Mouse (Mus musculus): ENCODE measurements around the gene Anapc16.

Gene Anapc16

DNA sequence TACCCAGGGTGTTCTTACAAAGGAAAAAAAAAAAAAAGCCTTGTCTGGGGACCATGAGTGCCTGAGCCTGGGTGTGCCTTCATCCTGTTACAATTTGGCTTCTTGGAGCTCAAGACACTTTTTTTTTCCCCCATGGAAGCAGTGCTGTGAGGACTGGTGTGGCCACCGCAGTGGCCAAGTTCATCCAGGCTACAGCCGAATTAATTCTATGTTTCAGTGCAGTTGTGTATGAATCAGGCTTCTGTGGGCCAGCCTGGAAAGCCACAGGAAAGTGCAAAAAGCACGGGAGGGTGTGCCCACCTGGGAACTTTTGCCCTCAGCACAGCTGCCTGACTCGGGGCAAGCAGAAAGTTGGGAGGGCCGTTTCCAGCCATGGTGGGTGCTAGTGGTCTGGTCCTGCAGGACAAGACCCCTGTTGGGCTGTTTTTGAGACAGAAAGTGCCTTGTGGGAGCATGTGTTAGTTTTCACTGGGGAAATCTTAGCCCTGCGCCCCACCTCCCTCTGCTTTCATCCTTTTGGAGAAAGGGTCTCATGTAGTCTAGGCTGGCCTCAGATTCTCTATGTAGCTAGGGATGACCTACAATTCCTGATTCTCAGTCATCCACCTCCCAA, 32.4 kb downstream of the Anapc16 start:
- DNase-seq (ENCODE audit: low read depth): no peak

DNA sequence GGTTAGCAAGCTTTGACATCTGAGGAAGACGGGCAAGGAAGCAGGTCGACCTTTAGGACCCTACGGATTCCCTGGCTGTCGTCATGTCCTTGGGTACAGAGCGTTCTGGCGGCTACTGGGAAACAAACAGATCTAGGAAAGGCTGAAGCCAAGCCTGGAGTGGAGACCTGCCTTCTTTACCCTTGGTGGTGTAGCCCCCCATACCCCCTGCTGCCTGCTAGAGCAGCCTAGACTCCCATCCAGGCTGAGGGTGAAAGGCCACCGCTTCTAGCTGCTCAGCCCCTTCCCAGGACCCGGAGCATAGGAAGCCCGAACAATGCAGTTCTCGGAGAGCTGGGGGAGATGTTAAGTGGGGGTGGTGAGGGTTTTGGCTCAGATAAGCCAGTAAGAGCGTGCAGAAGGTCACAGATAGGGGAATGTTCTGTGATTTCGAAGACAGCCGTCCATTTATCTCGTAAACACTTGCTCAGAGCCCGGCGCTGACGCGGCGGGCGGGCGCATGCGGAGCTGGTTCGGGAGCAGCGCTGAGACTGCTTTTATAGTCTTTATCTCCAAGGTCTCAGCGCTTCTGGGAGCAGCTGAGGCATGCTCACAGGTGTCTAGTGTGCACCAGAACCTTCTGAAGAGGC, 33.0 kb downstream of the Anapc16 start:
- peak; percentile 70 for DNase-seq (ENCODE audit: low read depth)

DNA sequence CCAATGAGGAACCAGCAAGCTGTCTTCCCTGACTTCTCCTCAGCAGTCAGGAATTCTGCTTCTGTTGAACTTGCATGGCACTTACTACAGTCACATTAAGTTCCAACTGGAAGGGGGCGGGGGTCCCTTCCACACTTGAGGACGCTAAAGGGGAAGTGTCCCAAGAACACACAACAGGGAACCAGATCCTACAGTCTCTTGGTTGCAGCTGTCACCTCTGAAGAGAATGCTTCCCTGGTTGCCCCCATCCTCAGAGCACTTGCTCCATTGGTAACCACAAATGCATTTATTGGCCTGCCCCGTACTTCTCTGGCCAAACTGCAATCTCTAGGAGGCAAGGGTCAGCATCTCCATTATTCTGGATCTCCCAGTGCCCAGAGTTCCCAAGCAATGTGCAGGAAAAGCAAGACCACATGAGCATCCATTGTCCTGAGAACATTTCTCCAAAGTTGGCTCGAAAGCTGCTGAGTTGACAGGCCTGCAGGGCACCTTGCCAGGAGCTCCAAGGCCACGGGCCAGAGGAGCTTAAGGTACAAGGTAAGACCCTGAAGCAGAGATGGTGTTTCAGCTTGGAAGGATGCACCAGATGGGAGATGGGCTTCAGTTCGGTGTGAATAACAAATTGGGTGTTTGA, 35.5 kb downstream of the Anapc16 start:
- DNase-seq (ENCODE audit: low read depth): no peak

DNA sequence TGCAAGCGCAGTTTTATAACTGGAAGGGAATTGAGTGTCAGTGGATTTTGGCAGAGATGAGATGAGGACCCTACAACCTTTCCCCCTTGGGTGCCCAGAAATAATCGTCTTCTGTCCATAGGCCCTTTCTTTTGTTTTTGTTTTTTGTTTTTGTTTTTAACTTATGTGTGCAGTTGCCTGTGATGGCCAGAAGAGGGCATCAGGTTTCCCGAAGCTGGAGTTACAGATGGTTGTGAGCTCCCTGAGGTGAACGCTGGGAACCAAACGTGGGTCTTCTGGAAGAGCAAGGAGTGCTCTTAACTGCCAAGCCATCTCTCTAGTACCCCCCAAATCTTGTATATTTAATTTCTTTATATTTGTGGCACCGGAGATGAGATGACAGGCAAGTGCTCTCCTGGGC, 36.2 kb downstream of the Anapc16 start:
- no peak for DNase-seq (ENCODE audit: low read depth)

DNA sequence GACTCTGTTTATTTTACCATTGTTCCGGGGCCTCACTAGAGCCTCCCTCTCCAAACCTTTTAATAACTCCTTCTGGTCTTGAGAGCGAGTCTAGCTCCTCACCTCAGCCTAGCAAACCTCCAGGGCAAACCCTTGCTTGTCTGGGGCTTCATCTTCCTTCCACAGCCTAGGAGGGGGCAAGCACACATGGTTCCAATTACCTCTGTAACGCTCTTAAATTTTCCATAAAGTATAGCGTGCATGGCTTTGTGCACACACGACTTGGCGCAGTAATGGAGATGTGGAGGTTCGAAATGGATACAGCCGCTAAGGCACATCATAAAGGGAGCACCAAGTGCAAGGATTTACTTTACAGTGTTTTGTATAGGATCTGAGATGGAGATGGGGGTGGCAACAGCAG, 37.1 kb downstream of the Anapc16 start:
- DNase-seq (ENCODE audit: low read depth): no peak

DNA sequence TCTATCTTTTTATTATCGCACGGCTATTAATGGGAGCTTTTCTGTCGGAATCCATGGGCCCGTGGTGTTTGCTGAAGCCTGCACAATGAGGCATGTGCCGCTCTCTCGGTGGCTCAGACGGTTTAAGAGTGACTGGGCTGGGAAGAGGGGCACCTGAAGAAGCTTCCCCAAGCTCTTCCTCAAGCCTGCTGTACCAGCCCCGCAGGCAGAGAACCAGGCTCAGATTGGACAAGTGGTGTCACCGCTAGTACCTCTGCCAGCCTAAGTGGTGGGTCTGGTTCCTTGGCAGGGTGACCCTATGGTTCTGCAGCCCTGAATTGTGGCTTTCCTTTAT, 37.6 kb downstream of the Anapc16 start:
- DNase-seq (ENCODE audit: low read depth): no peak

DNA sequence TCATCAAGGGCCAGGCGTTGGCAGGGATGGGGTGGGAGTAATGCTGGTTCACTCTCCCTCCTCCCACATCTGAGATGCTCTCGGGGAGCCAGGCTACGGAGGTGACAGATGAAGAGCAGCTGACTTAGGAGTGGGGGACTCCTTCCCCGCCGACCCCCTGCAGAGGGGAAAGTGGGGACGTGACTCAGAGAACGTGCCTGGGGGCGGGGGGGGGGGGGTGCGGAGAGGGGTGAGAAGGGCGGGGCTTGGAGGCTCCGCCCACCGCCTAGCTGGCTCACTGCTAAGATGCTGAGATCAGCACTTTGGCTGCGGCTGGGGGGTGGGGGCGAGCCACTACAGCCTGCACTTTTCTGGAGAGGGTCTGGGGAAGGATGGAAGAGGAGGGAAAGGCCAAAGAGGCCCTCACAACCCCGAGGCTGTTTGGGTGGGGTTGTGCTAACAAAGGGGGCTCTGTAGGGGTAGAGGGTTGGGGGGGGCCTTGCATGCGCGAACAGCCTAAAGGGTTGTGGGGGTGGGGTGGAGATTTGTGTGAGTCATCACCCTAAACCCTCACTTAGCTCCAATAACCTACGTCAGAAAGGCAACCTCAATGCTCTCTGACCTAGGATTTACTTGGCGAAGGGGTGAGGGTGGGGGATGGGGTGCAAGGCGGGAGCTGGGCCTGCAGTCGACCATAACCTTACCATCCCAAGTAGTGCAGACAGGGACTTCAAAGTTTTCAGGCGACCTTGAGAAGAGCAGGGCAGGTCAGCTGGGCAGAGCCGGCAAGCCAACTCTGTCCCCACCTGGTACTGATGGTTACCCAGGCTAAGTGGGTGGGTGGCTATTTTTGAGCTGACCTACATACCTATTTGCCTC, 38.2 kb downstream of the Anapc16 start:
- peak; percentile 59 for DNase-seq (ENCODE audit: low read depth)

DNA sequence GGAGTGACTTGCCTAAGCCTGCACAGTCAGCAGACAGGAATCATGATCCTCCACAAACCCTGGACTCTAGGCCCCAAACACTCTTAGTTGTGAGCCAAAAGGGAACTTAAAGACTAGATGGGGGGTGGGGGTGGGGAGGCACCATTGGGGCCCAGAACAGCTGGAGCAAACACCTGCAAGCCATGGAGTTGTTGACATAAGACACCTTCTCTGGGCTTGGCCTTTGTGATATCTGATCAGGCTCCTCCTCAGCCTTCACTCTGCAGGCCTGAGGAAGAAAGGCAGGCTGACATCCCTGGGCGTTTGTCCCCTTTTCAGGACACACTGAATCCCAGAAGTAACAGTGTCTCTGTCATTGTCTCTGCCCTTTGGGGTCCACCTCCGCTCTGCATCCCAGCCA, 39.3 kb downstream of the Anapc16 start:
- no peak for DNase-seq (ENCODE audit: low read depth)

DNA sequence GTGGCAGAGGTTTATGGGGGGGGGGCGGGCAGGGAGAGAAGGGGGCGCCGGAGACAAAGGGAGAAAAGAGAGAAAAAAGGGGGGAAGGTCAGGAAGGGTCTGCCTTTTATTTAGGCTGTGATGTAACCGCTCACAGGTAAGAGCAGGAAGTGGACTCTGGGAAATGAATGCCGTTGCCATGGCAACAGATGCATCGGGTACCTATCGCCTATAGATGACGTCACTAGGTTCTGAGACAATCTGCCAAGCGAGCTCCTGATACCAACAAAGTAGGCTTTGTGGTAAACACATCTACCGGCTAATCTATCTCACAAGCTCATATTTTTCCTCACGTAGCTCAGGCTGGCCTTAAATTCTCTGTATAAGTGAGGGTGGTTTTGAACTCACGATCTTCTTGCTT, 43.4 kb downstream of the Anapc16 start:
- DNase-seq (ENCODE audit: low read depth): no peak

DNA sequence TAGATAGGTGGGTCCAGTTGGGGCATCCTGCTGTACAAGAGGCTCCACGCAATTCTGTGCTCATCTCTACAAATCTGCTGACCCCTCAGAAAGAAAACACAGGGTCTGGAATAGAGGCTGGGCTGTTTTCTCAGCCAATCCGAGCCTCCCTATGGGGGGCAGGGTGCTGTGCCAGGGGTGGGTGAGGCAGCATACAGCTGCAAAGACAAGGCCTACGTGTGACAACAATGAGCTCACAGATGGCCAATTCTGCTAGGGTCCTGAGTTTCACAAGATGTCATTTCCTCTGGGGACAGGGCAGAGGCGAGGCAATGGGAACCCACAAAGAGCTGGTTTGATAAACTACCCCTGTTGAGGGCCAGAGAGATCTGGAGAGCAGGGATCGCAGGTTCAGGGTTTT, 44.5 kb downstream of the Anapc16 start:
- no peak for DNase-seq (ENCODE audit: low read depth)

DNA sequence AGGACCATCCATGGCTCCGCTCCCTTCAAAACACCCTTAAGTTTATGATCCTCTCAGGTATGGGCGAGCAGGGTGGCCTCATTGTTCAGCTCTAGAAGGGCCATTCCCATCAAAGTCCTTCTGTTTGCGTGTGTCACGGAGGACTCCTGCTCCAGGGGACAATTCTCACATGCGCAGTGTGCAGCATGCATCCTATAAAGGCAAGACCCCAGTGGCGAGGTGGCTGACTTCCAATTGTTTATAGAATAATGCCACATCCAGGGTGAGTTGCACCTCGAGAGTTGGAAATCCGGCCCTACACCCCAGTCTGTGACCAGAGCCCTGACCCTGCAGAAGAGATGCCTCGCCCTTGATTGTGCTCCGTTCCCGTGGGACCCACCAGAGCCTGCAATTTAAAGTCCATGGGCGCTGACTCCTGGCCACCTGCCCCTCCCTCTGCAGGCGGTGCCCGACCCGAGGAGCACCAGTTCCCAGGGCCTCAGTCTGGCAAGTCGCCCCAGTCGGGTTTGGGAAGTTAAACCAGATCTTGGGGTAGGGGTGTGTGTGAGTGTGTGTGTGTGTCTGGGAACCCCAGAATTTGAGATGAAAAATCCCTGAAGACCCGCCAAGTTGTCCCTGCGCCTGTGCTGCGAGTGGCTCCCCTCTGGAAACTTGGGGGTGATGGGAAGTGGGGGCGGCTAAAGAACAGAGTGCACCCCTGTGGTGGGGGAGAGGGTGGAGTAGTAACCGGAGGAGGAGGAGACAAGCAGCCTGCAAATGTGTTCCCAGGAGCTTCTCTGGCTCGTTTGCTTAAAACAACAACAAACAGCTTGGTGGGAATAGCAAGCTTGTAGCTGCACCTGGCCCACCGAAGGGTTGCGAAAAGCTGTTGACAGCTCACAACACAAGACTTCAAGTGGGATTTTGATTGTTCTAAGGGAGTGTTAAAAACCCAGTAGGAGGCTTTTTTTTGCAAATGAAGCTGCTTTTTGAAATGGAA, 45.5 kb downstream of the Anapc16 start:
- DNase-seq (ENCODE audit: low read depth): no peak

DNA sequence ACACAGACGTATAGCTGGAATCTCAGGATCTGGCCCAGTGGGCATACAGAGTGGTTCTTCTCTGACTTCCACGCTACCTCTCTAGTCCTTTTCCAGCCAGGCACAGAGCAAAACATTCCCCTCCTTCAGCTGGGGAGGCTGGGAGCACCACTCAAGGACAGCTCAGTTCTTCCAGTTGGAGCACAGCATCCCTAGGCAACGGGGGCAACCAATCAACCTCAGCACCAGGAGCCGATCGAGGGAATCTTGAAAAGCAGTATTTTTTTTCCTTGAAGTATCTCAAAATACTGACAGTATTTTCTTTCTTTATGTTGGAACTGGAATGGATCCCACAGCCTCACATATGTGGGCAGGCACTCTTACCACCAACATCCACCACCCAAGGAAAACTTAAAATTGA, 46.3 kb downstream of the Anapc16 start:
- DNase-seq (ENCODE audit: low read depth): no peak

DNA sequence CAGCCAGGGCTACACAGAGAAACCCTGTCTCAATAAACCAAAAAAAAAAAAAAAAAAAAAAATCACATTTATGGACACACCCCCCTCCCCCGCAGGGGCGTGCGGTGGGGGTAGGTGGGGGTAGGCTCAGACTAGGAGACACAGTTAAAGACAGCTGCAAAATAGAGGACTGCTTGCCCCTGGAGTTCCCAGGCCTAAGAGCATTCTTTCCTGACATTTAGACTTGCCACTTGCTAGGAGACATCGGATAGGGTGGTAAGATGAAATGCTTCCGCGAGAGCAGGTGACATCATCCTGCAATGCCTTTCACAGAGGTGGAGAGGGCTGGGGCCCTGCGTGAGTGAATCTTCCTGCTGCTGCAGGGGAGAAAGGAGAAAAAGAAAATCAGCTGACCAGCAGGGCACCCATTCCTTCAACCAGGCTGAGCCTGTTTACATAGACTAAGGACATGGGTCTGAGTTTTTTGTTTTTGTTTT, 49.3 kb downstream of the Anapc16 start:
- DNase-seq (ENCODE audit: low read depth): peak; percentile 58

DNA sequence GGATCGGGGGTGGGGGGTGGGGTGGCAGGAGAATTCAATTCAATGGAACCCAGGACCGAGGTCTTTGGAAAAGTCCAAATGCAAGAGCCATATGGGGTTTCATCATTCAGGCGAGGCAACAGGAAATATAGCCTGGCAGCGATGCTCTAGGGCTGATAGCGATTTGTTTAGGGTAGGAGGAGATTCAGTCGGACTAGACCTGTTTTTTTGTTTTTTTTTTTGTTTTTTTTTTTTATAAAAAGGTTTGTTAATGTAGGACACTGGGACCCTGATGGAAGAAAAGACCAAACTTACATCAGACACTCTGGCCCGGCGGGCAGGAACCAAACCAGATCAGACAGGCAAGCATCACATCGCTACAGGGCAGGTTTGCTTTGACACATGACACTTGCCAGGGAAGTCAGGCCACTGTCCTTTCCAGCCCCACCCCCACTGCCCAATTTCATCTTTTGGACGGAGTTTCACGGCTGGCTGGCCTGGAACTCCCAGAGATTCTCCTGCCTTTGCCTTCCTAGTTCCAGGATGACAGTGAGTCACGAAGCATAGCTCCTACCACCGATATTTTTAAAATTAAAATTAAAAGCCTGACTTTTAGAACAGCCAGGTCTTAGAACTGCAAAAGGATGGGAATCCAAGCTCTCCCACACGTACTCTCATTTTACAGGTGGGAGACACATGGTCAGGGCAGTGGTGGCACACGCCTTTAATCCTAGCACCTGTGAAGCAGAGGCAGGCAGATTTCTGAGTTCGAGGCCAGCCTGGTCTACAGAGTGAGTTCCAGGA, 50.0 kb downstream of the Anapc16 start:
- DNase-seq (ENCODE audit: low read depth): peak; percentile 82

DNA sequence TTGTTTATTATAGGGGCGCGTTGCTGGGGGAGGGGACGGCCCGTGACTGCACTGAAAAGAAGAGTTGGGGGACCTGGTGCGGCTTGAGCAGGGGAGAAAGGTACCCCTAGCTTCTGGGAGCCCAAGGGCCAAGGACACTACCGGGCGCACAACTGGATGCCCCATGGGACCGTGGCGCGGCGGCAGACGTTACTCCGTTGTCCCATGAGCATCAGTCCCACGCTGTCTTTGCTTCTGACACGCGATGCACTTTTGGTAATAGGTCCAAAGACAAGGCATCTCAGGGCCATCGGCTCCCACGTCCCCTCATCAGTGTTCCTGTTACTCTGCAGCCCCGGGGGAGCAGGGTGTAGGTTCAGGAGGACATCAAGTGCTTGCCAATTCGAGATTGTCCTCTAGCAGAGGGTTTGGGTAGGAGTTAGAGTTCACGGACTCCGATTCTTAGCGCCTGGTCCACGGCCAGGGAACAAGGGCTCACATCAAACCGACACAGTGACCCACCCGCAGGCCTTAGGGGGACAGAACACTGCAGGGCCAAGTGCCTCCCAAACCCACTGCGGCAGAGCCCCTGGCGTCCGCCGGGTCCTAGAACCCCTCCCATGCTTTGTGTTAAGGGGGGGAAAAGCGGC, 50.7 kb downstream of the Anapc16 start:
- DNase-seq (ENCODE audit: low read depth): peak; percentile 83

DNA sequence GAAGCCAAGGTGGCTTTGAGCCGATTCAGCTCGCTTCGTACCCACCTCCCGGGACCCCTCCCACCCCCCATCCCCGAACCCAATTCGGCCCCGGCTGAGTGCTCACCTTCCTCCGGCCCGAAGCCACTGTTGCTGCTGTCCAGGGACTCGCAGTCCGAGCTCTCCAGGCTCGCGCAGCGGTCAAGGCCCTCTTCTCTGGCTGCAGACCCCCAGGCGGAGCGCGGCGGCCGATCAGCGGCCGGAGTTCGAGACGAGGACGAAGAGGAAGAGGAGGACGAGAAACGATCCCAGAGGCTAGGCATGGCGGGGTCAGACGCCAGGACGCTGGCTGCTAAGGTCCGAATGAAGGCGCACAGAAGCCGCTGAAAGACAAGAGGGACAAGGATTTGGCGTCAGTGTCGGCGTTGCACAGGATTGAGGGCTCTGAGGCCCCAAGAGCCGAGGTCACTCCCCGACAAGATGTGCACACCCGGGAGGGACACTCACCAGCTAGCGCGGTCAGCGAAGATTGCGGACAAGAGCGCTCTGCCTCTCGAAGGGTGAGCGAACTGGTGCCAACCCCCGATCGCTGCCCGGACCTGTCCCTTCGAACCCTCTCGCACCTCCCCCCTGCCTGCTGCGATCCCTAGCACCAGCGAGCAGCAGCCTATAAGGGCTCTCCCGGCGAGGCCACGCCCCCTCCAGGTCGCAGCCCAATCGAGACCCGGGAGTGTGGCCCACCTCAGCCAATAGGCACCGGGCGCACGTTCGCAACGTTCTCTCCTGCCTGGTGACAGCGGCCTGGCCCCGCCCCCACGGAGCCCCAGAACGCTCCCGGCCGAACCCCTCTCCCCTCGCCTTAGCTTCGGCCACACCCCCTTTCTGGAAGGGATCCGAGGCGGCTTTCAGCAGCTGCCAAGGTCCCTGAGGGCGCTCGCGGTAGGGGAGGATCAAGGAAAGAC, 51.5 kb downstream of the Anapc16 start, which contains the start of gene Ddit4:
TSS of gene Ddit4 (minus strand) at position 624 of the 941 bp plus-strand sequence.
- peak; percentile 99 for DNase-seq (ENCODE audit: low read depth)

DNA sequence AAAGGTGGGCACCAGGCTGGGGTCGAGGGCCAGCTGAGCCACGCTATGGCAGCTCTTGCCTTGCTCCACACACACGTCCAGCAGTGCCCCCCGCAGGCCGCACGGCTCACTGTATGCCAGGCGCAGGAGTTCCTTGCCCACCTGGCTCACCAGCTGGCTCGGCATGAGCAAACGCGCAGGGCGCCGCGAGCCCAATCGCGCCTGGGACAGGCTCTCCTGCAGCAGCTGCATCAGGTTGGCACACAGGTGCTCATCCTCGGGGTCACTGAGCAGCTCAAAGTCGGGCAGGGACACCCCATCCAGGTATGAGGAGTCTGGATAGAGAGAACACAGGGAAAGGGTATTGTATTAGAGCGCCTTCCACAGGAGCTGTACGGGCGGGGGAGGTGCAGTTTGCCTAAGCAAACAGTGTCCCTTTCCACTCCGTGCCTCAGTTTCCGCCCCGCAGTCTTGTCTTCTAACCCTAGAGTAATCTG, 52.2 kb downstream of the Anapc16 start:
- DNase-seq (ENCODE audit: low read depth): peak; percentile 87

DNA sequence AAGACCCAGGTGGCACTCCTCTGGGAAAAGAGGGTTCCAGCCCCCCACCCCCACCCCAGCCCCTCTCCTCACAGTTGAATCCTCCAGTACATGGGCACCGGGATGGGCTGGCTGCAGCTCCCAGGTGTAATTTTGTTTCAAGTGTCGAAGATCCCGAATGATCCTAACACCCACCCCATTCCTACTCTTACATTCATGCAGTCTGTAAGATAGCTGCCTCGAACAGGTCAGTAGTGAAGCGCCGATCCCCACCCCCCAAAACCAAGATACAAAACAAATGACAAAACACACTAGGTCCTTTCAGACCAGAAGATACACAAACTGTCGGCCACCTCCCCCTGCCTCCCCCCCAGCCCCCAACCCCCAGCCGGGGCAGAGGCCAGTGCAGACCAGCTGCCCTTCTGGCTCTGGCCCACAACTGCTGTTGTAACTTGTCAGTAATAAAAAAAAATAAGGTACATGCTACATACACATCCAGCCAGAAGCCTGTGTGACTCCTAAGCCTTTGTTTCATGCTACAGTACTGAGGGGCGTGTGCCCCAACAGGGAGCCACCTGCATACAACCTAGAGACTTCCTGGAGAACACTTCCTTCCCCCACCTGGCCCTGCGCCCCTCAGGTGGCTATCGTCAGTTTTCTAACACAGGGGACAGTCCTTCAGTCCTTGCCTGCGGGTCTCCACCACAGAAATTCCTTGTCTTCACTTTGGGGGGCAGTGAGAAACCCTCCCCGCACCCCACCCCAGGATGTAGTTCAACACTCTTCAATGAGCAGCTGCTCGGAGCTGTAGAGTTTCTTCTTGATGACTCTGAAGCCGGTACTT, 52.9 kb downstream of the Anapc16 start:
- DNase-seq (ENCODE audit: low read depth): no peak

All from 416B (cell line).